Mouse (Mus musculus) embryonic facial prominence, embryonic 11.5 days (tissue): ENCODE results near the gene Bcam. TPM values are rescaled to one million over a fixed set of nuclear protein-coding genes. Genes with fewer than 3 reads are reported as not detected.

Experiments
- ATAC-seq: fragments of 200-750 bp; cut with Nextera tagmentation; replicated peaks from 2 replicates; pipeline ENCODE4 v1.8.0; 2017; ENCODE audit warnings: low read depth; ENCODE audit not compliant: insufficient number of reproducible peaks, low FRiP score, low TSS enrichment
- DNase-seq: peaks from one replicate; pipeline ENCODE4 v3.0.0-alpha.2; 2015; ENCODE audit warnings: low spot score
- H3K27ac ChIP-seq: fragments of 300-500 bp; sonication (generic); replicated peaks from 2 replicates; pipeline ENCODE4 v1.5.1; 2014; ENCODE audit warnings: mild to moderate bottlenecking, low read depth, low read length, control low read depth
- H3K27me3 ChIP-seq: fragments of 300-500 bp; sonication (generic); 2 replicates; pipeline ENCODE4 v1.6.1; 2014; ENCODE audit warnings: mild to moderate bottlenecking, low read length, moderate library complexity, mixed read lengths; ENCODE audit not compliant: control insufficient read depth, insufficient read depth
- H3K36me3 ChIP-seq: fragments of 300-500 bp; sonication (generic); replicated peaks from 2 replicates; pipeline ENCODE4 v1.6.1; 2014; ENCODE audit warnings: low read depth, mild to moderate bottlenecking, low read length, moderate library complexity, mixed read lengths; ENCODE audit not compliant: control insufficient read depth, insufficient read depth
- H3K4me1 ChIP-seq: fragments of 300-500 bp; sonication (generic); 2 replicates; pipeline ENCODE4 v1.6.1; 2014; ENCODE audit warnings: low read length, mixed read lengths; ENCODE audit not compliant: control insufficient read depth, insufficient read depth
- H3K4me2 ChIP-seq: fragments of 300-500 bp; sonication (generic); 2 replicates; pipeline ENCODE4 v1.6.1; 2014; ENCODE audit warnings: low read depth, mild to moderate bottlenecking, control low read depth, low read length, moderate library complexity
- H3K4me3 ChIP-seq: fragments of 300-500 bp; sonication (generic); 2 replicates; pipeline ENCODE4 v1.5.1; 2014; ENCODE audit warnings: low read depth, low read length, control low read depth
- H3K9ac ChIP-seq: fragments of 300-500 bp; sonication (generic); replicated peaks from 2 replicates; pipeline ENCODE4 v1.6.1; 2014; ENCODE audit warnings: mild to moderate bottlenecking, control low read depth, low read length
- H3K9me3 ChIP-seq: fragments of 300-500 bp; sonication (generic); replicated peaks from 2 replicates; pipeline ENCODE4 v1.6.1; 2016; ENCODE audit warnings: mild to moderate bottlenecking, low read length, inconsistent platforms, mixed read lengths; ENCODE audit not compliant: control insufficient read depth
- whole genome bisulfite sequencing: fragments of 180-500 bp; shearing (Covaris S2); extraction: QIAGEN DNeasy Blood & Tissue Kit; methylation state at CpG from one replicate; pipeline ENCODE4 v1.1.7; 2014; 5-methylcytosine and 5-hydroxymethylcytosine counted together
- polyA plus RNA-seq: library from polyadenylated mRNA; unstranded; fragments of >200 nt; fragmentation: Nextera tagmentation; extraction: Ambion mirVana; gene quantifications from 2 replicates; pipeline ENCODE4 v1.2.1, GENCODE M21; 2014

Bcam gene
- polyA plus RNA-seq, 1 experiment from 2014 or later: 43.8 TPM

GRCm38 (mm10) chr7:19755851-19756786, 14.7 kb downstream of the Bcam start:
- ATAC-seq (no peak), DNase-seq (no peak)
- H3K9me3 ChIP-seq: no peaks in the 10 kb centered on the region
- H3K4me1 ChIP-seq: no peaks in the 10 kb centered on the region; the same call in 1 of the 2 replicates
- no peak overlapping the region for H3K4me2 ChIP-seq
- H3K9ac ChIP-seq: no peak overlapping the region
- WGBS: 76% methylated on average over 23 of the region's 24 CpGs
- no peaks in the 10 kb centered on the region for H3K27me3 ChIP-seq
- no peaks in the 10 kb centered on the region for H3K36me3 ChIP-seq
- H3K27ac ChIP-seq: no peak overlapping the region
- no peak overlapping the region for H3K4me3 ChIP-seq

GRCm38 (mm10) chr7:19755008-19755407, 15.8 kb downstream of the Bcam start:
- Histone ChIP-seq H3K4me3 (no peak overlapping the region), H3K9ac (no peak overlapping the region), H3K27me3 (no peaks in the 10 kb centered on the region), H3K27ac (no peak overlapping the region), H3K36me3 (no peaks in the 10 kb centered on the region), H3K9me3 (no peaks in the 10 kb centered on the region), H3K4me1 (no peaks in the 10 kb centered on the region; the same call in 1 of the 2 replicates), H3K4me2 (no peak overlapping the region)
- no peak for DNase-seq
- 81% methylated on average over 2 of the region's 2 CpGs for WGBS
- ATAC-seq: no peak

- H3K9me3 ChIP-seq: no peaks in the 10 kb centered on the region
Measured at GRCm38 (mm10) chr7:19754065-19754464, 16.8 kb downstream of the Bcam start.

GRCm38 (mm10) chr7:19753587-19753986, 17.2 kb downstream of the Bcam start:
- no peaks in the 10 kb centered on the region for H3K36me3 ChIP-seq
- H3K27ac ChIP-seq: no peak overlapping the region
- H3K4me1 ChIP-seq: no peaks in the 10 kb centered on the region; the same call in 1 of the 2 replicates
- ATAC-seq (no peak), DNase-seq (no peak)
- H3K9me3 ChIP-seq: no peaks in the 10 kb centered on the region
- 80% methylated on average over 7 of the region's 7 CpGs for WGBS
- H3K4me2 ChIP-seq: no peak overlapping the region
- no peak overlapping the region for H3K9ac ChIP-seq
- H3K4me3 ChIP-seq: no peak overlapping the region
- no peaks in the 10 kb centered on the region for H3K27me3 ChIP-seq

More at GRCm38 (mm10) chr7:19754065-19754464, 16.8 kb downstream of the Bcam start:
- Histone ChIP-seq H3K9ac (no peak overlapping the region), H3K4me1 (no peaks in the 10 kb centered on the region; the same call in 1 of the 2 replicates), H3K27ac (no peak overlapping the region), H3K4me2 (no peak overlapping the region), H3K4me3 (no peak overlapping the region), H3K27me3 (no peaks in the 10 kb centered on the region), H3K36me3 (no peaks in the 10 kb centered on the region)
- ATAC-seq: no peak
- 84% methylated on average over 1 of the region's 1 CpGs for WGBS
- DNase-seq: no peak

- no peak overlapping the region for H3K4me2 ChIP-seq
- H3K27me3 ChIP-seq: no peaks in the 10 kb centered on the region
- H3K36me3 ChIP-seq: no peaks in the 10 kb centered on the region
- no peak overlapping the region for H3K27ac ChIP-seq
- WGBS: 70% methylated on average over 8 of the region's 8 CpGs
- H3K4me3 ChIP-seq: no peak overlapping the region
- no peak overlapping the region for H3K9ac ChIP-seq
- H3K9me3 ChIP-seq: no peaks in the 10 kb centered on the region
- no peaks in the 10 kb centered on the region; the same call in none of the 2 replicates for H3K4me1 ChIP-seq
- peak; percentile 37 for DNase-seq
- ATAC-seq: no peak
Measured at GRCm38 (mm10) chr7:19752652-19753051, 18.2 kb downstream of the Bcam start.

- WGBS: 53% methylated on average over 4 of the region's 4 CpGs
- H3K27me3 ChIP-seq: no peaks in the 10 kb centered on the region
- H3K4me1 ChIP-seq: no peaks in the 10 kb centered on the region; the same call in none of the 2 replicates
- no peak for ATAC-seq
- no peak for DNase-seq
- H3K27ac ChIP-seq: no peak overlapping the region
- no peak overlapping the region for H3K9ac ChIP-seq
- no peaks in the 10 kb centered on the region for H3K36me3 ChIP-seq
- no peak overlapping the region for H3K4me2 ChIP-seq
- no peak overlapping the region for H3K4me3 ChIP-seq
- no peaks in the 10 kb centered on the region for H3K9me3 ChIP-seq
Measured at GRCm38 (mm10) chr7:19751070-19751383, 19.8 kb downstream of the Bcam start.

GRCm38 (mm10) chr7:19750217-19751069, 20.4 kb downstream of the Bcam start, which contains the start of gene Nectin2:
Nectin2 (minus strand) TSS chr7:19750483.
- WGBS: 16% methylated on average over 19 of the region's 19 CpGs
- peak within 1 kb of the TSS; percentile 78 for H3K27ac ChIP-seq

More at GRCm38 (mm10) chr7:19750217-19751069, 20.4 kb downstream of the Bcam start, which contains the start of gene Nectin2:
- Histone ChIP-seq H3K36me3 (no peaks in the 10 kb centered on the region), H3K9me3 (no peaks in the 10 kb centered on the region), H3K4me2 (peak within 1 kb of the TSS; percentile 72), H3K9ac (peak within 1 kb of the TSS; percentile 74), H3K4me3 (peak within 1 kb of the TSS; percentile 74), H3K27me3 (no peaks in the 10 kb centered on the region), H3K4me1 (no peaks in the 10 kb centered on the region; the same call in none of the 2 replicates)
- DNase-seq (peak; percentile 84), ATAC-seq (peak; percentile 60)
